Mouse (Mus musculus) erythroblast, embryonic 14.5 days (primary cell): ENCODE results near the gene Pla2g15.

Experiments
- GATA1 ChIP-seq: IDR thresholded peaks from 2 replicates; pipeline ENCODE4 v1.6.1; 2012; ENCODE audit warnings: low read length, inconsistent platforms, mixed read lengths
- TAL1 ChIP-seq: IDR thresholded peaks from 3 replicates; pipeline ENCODE4 v1.6.1; 2012; ENCODE audit warnings: low read length, inconsistent platforms, mixed read lengths

- TF ChIP-seq GATA1 (no peak), TAL1 (no peak)
These were observed 17.8 kb upstream of the Pla2g15 start for GRCm38 (mm10) chr8:106132356-106132755.
